Mouse (Mus musculus) brain, embryonic 14.5 days (tissue): ENCODE measurements at regions not wholly inside any gene's neighbourhood (a gene's known extent, or its start where the extent isn't known, plus 50 kb on each side); places are given as distances from the start of the nearest gene placed in this dataset.

Source experiments
- CTCF ChIP-seq: fragments of 200-500 bp; IDR thresholded peaks from 2 replicates; pipeline ENCODE4 v1.5.1; 2012; ENCODE audit warnings: inconsistent platforms, mild to moderate bottlenecking, moderate library complexity, borderline replicate concordance; ENCODE audit not compliant: insufficient read depth, insufficient read length; ENCODE audit errors: extremely low read depth
- POLR2A ChIP-seq: fragments of 200-500 bp; IDR thresholded peaks from 2 replicates; pipeline ENCODE4 v1.6.1; 2012; ENCODE audit warnings: mild to moderate bottlenecking, inconsistent platforms, borderline replicate concordance; ENCODE audit not compliant: poor library complexity, insufficient read depth, insufficient read length, severe bottlenecking; ENCODE audit errors: extremely low read depth

DNA sequence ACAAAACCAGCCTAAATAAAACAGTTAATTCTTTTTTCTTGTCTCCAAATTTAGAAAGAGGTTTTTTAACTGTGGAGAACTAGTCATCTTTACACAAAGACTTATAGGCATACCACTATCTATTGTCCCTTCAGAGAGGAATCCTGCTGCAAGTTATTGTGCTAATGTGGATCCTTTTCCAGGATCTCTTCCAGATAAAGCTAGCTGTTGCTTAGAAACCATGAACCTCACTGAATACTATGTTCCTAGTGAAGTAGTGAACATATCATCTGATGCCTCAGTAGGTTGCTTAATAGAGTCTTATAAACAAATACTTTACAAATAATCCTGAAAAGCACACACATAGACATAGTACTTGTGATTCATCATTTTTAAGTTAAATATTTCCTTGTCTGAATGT is 766.0 kb upstream of the Map3k7 start:
- TF ChIP-seq POLR2A = no peak
- TF ChIP-seq CTCF = no peak
